Mouse (Mus musculus) lung, embryonic 16.5 days (tissue): Measurements from ENCODE around the gene Fah. TPM values are rescaled to one million over a fixed set of nuclear protein-coding genes. Genes with fewer than 3 reads are reported as not detected.

Experiments used
- ATAC-seq: fragments of 200-750 bp; cut with Nextera tagmentation; 2 replicates; pipeline ENCODE4 v1.8.0; 2017; ENCODE audit warnings: low read depth, mild to moderate bottlenecking, moderate library complexity
- H3K27ac ChIP-seq: fragments of 300-500 bp; sonication (generic); 2 replicates; pipeline ENCODE4 v1.5.1; 2014; ENCODE audit warnings: mild to moderate bottlenecking, control low read depth, low read length
- H3K27me3 ChIP-seq: fragments of 300-500 bp; sonication (generic); 2 replicates; pipeline ENCODE4 v1.6.1; 2014; ENCODE audit warnings: low read depth, low read length, mixed read lengths; ENCODE audit not compliant: control insufficient read depth, insufficient read depth
- H3K36me3 ChIP-seq: fragments of 300-500 bp; sonication (generic); 2 replicates; pipeline ENCODE4 v1.6.1; 2014; ENCODE audit warnings: low read length; ENCODE audit not compliant: control insufficient read depth, insufficient read depth
- H3K4me1 ChIP-seq: fragments of 300-500 bp; sonication (generic); replicated peaks from 2 replicates; pipeline ENCODE4 v1.6.1; 2014; ENCODE audit warnings: low read length, mixed read lengths; ENCODE audit not compliant: control insufficient read depth, insufficient read depth
- H3K4me2 ChIP-seq: fragments of 300-500 bp; sonication (generic); 2 replicates; pipeline ENCODE4 v1.6.1; 2014; ENCODE audit warnings: low read depth, low read length, control low read depth
- H3K4me3 ChIP-seq: fragments of 300-500 bp; sonication (generic); 2 replicates; pipeline ENCODE4 v1.5.1; 2014; ENCODE audit warnings: mild to moderate bottlenecking, low read length, control low read depth
- H3K9ac ChIP-seq: fragments of 300-500 bp; sonication (generic); 2 replicates; pipeline ENCODE4 v1.6.1; 2014; ENCODE audit warnings: low read length, control low read depth
- H3K9me3 ChIP-seq: fragments of 300-500 bp; sonication (generic); 2 replicates; pipeline ENCODE4 v1.6.1; 2016; ENCODE audit warnings: low read length; ENCODE audit not compliant: control insufficient read depth
- WGBS: fragments of 180-500 bp; shearing (Covaris S2); extraction: QIAGEN DNeasy Blood & Tissue Kit; methylation state at CpG from one replicate; pipeline ENCODE4 v1.1.7; 2014; 5-methylcytosine and 5-hydroxymethylcytosine counted together
- polyA plus RNA-seq: library from polyadenylated mRNA; unstranded; fragments of >200 nt; fragmentation: Nextera tagmentation; extraction: Ambion mirVana; gene quantifications from 2 replicates; pipeline ENCODE4 v1.2.1, GENCODE M21; 2015

Gene Fah
- polyA plus RNA-seq, 1 experiment from 2014 or later = 14.0 TPM

- no peak overlapping the region for H3K4me2 ChIP-seq
- no peaks in the 10 kb centered on the region for H3K36me3 ChIP-seq
- no peak for ATAC-seq
- no peaks in the 10 kb centered on the region for H3K4me1 ChIP-seq
- H3K4me3 ChIP-seq = no peak overlapping the region
- no peaks in the 10 kb centered on the region for H3K9me3 ChIP-seq
- no peak overlapping the region for H3K9ac ChIP-seq
- WGBS = 76% methylated on average over 3 of the region's 3 CpGs
- H3K27ac ChIP-seq = no peak overlapping the region
- H3K27me3 ChIP-seq = no peaks in the 10 kb centered on the region
Observed at GRCm38 (mm10) chr7:84586360-84587100, 20.0 kb downstream of the Fah start.

GRCm38 (mm10) chr7:84585086-84585485 is 21.4 kb downstream of the Fah start:
- H3K4me3 ChIP-seq = no peak overlapping the region
- no peaks in the 10 kb centered on the region for H3K9me3 ChIP-seq
- H3K27ac ChIP-seq = no peak overlapping the region
- no peak overlapping the region for H3K4me2 ChIP-seq
- ATAC-seq = no peak
- H3K4me1 ChIP-seq = no peaks in the 10 kb centered on the region
- WGBS = 92% methylated on average over 4 of the region's 4 CpGs
- no peaks in the 10 kb centered on the region for H3K27me3 ChIP-seq
- no peak overlapping the region for H3K9ac ChIP-seq
- H3K36me3 ChIP-seq = no peaks in the 10 kb centered on the region

- WGBS = 72% methylated on average over 1 of the region's 1 CpGs
- H3K36me3 ChIP-seq = no peaks in the 10 kb centered on the region
- H3K9me3 ChIP-seq = no peaks in the 10 kb centered on the region
- ATAC-seq = no peak
- H3K9ac ChIP-seq = no peak overlapping the region
- H3K27ac ChIP-seq = no peak overlapping the region
- no peak overlapping the region for H3K4me3 ChIP-seq
- H3K4me1 ChIP-seq = no peaks in the 10 kb centered on the region
- no peak overlapping the region for H3K4me2 ChIP-seq
- H3K27me3 ChIP-seq = no peaks in the 10 kb centered on the region
Observed at GRCm38 (mm10) chr7:84579769-84580168, 26.8 kb downstream of the Fah start.

GRCm38 (mm10) chr7:84578841-84579240 is 27.7 kb downstream of the Fah start:
- Histone ChIP-seq H3K27me3 (no peaks in the 10 kb centered on the region), H3K36me3 (no peaks in the 10 kb centered on the region), H3K4me1 (no peaks in the 10 kb centered on the region), H3K4me2 (no peak overlapping the region), H3K9ac (no peak overlapping the region), H3K9me3 (no peaks in the 10 kb centered on the region), H3K27ac (no peak overlapping the region), H3K4me3 (no peak overlapping the region)
- WGBS = no CpG with 5 or more reads among the region's 1 CpGs
- ATAC-seq = no peak

- Histone ChIP-seq H3K27me3 (no peaks in the 10 kb centered on the region), H3K4me1 (no peaks in the 10 kb centered on the region), H3K36me3 (no peaks in the 10 kb centered on the region), H3K27ac (no peak overlapping the region), H3K4me2 (no peak overlapping the region), H3K9me3 (no peaks in the 10 kb centered on the region), H3K4me3 (no peak overlapping the region), H3K9ac (no peak overlapping the region)
- WGBS = 72% methylated on average over 2 of the region's 2 CpGs
- no peak for ATAC-seq
Observed at GRCm38 (mm10) chr7:84577034-84577433, 29.5 kb downstream of the Fah start.

GRCm38 (mm10) chr7:84566200-84566599 is 40.3 kb downstream of the Fah start:
- Histone ChIP-seq H3K36me3 (no peaks in the 10 kb centered on the region), H3K27me3 (no peaks in the 10 kb centered on the region), H3K4me1 (no peaks in the 10 kb centered on the region), H3K27ac (no peak overlapping the region), H3K4me2 (no peak overlapping the region), H3K9ac (no peak overlapping the region), H3K4me3 (no peak overlapping the region), H3K9me3 (no peaks in the 10 kb centered on the region)
- no peak for ATAC-seq
- WGBS = 55% methylated on average over 6 of the region's 6 CpGs

GRCm38 (mm10) chr7:84564236-84564635 is 42.3 kb downstream of the Fah start:
- 72% methylated on average over 3 of the region's 3 CpGs for WGBS

GRCm38 (mm10) chr7:84560500-84560899 is 46.0 kb downstream of the Fah start:
- Histone ChIP-seq H3K4me3 (no peak overlapping the region), H3K27ac (peak overlapping the region; percentile 63; the same call in 1 of the 2 replicates), H3K9ac (no peak overlapping the region), H3K4me1 (no peaks in the 10 kb centered on the region), H3K9me3 (no peaks in the 10 kb centered on the region), H3K27me3 (no peaks in the 10 kb centered on the region), H3K4me2 (no peak overlapping the region), H3K36me3 (no peaks in the 10 kb centered on the region; the same call in 1 of the 2 replicates)
- 60% methylated on average over 1 of the region's 1 CpGs for WGBS
- peak; percentile 66 for ATAC-seq

More at GRCm38 (mm10) chr7:84564236-84564635, 42.3 kb downstream of the Fah start:
- H3K4me2 ChIP-seq = no peak overlapping the region
- no peak overlapping the region for H3K9ac ChIP-seq
- H3K27me3 ChIP-seq = no peaks in the 10 kb centered on the region
- H3K4me3 ChIP-seq = no peak overlapping the region
- no peaks in the 10 kb centered on the region for H3K4me1 ChIP-seq
- no peak overlapping the region for H3K27ac ChIP-seq
- no peaks in the 10 kb centered on the region for H3K9me3 ChIP-seq
- no peaks in the 10 kb centered on the region for H3K36me3 ChIP-seq
- ATAC-seq = no peak

- WGBS = 69% methylated on average over 3 of the region's 3 CpGs
- no peaks in the 10 kb centered on the region for H3K4me1 ChIP-seq
Observed at GRCm38 (mm10) chr7:84557332-84557731, 49.2 kb downstream of the Fah start.

More at GRCm38 (mm10) chr7:84557332-84557731, 49.2 kb downstream of the Fah start:
- H3K27me3 ChIP-seq = no peaks in the 10 kb centered on the region
- H3K36me3 ChIP-seq = no peaks in the 10 kb centered on the region; the same call in 1 of the 2 replicates
- no peak overlapping the region for H3K4me2 ChIP-seq
- H3K9me3 ChIP-seq = no peaks in the 10 kb centered on the region
- H3K4me3 ChIP-seq = no peak overlapping the region
- no peak overlapping the region for H3K9ac ChIP-seq
- ATAC-seq = no peak
- H3K27ac ChIP-seq = no peak overlapping the region
